8 mouse cellular contexts compared by ENCODE assay signal in the genomic region with DNA sequence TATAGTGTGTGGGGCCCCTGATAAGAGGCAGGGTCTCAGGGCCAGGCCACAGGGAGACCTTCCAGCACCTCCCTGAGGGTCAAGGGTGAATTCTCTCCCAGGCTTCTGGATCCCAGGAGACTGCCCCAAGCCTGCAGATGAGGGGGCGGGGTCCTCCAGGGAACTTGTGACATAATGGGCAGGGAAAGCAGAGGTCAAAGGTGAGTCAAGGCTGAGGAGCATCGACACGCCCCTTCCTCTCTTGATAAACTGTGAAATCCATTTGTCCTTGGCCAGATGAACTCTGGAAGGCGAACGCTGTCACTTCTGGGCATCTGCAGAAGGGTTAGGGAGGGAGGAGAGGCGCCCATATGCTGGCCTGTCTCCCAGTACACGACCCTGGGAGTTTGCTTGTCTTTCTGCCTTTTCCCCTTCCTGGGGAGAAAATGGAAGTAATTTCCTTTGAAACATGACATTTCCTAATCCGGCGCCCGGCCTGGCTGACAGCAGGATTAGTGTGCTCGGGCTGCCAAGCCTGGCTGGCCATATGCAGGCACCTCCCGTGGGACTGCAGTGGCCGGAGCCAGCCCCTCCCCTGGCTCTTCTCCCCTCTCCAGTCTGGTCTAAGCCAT.
DNase-seq lines count a peak whose midpoint lies in the region; ATAC-seq and TF ChIP-seq lines count a peak whose summit lies in the region.

No protein-coding gene starts in this region.

- DNase-seq in embryo, embryonic 10 days (ENCODE audit: low spot score): peak; percentile 95
- DNase-seq in hindbrain, embryonic 11.5 days (ENCODE audit: low spot score): peak; percentile 75
- DNase-seq in liver, embryonic 11.5 days (ENCODE audit: low spot score): peak; percentile 35
- DNase-seq in neural tube, embryonic 10.5 days (ENCODE audit: extremely low spot score, low spot score): peak; percentile 82
- DNase-seq in layer of hippocampus, adult 2 months (ENCODE audit: low spot score in 2 of 2): no peak
- no peak for DNase-seq in layer of hippocampus, postnatal 36 days

- peak overlapping the region; percentile 42; the same call in 1 of the 2 replicates for H3K27ac ChIP-seq in forebrain, embryonic 12.5 days
- H3K27ac ChIP-seq in forebrain, embryonic 13.5 days: no peak overlapping the region
- H3K27ac ChIP-seq in hindbrain, embryonic 11.5 days (ENCODE audit: low read depth, low read length): peak overlapping the region; percentile 64
- H3K27ac ChIP-seq in liver, embryonic 11.5 days (ENCODE audit: low read depth, low read length): no peak overlapping the region
- H3K27ac ChIP-seq in layer of hippocampus, adult 2 months: no peak overlapping the region

- H3K4me3 ChIP-seq in forebrain, embryonic 12.5 days (replicated peaks): no peak overlapping the region
- H3K4me3 ChIP-seq in forebrain, embryonic 13.5 days: no peak overlapping the region
- H3K4me3 ChIP-seq in hindbrain, embryonic 11.5 days (ENCODE audit: low read depth, low read length): no peak overlapping the region
- no peak overlapping the region for H3K4me3 ChIP-seq in liver, embryonic 11.5 days (ENCODE audit: low read depth, low read length)
- no peak overlapping the region for H3K4me3 ChIP-seq in layer of hippocampus, adult 2 months

- WGBS in forebrain, embryonic 12.5 days: 14% methylated on average over 13 of the region's 13 CpGs
- WGBS in forebrain, embryonic 13.5 days: 14% methylated on average over 12 of the region's 13 CpGs
- 5% methylated on average over 13 of the region's 13 CpGs for WGBS in hindbrain, embryonic 11.5 days
- 17% methylated on average over 13 of the region's 13 CpGs for WGBS in liver, embryonic 11.5 days

- no peaks in the 10 kb centered on the region for H3K9me3 ChIP-seq in forebrain, embryonic 12.5 days
- H3K9me3 ChIP-seq in forebrain, embryonic 13.5 days (replicated peaks): no peaks in the 10 kb centered on the region
- H3K9me3 ChIP-seq in hindbrain, embryonic 11.5 days (ENCODE audit: control insufficient read depth, low read length): no peaks in the 10 kb centered on the region
- H3K9me3 ChIP-seq in liver, embryonic 11.5 days (ENCODE audit: control insufficient read depth, low read length): no peaks in the 10 kb centered on the region

- H3K4me1 ChIP-seq in forebrain, embryonic 12.5 days: peaks cover 41% of the 10 kb centered on the region
- H3K4me1 ChIP-seq in forebrain, embryonic 13.5 days: peaks cover 32% of the 10 kb centered on the region
- peaks cover 22% of the 10 kb centered on the region for H3K4me1 ChIP-seq in hindbrain, embryonic 11.5 days (replicated peaks; ENCODE audit: control insufficient read depth, insufficient read depth, low read length)
- H3K4me1 ChIP-seq in liver, embryonic 11.5 days (replicated peaks; ENCODE audit: control insufficient read depth, insufficient read depth, low read length): no peaks in the 10 kb centered on the region

- ATAC-seq in forebrain, embryonic 12.5 days (ENCODE audit: low FRiP score): no peak
- no peak for ATAC-seq in forebrain, embryonic 13.5 days
- ATAC-seq in hindbrain, embryonic 11.5 days (ENCODE audit: low FRiP score): peak; percentile 67
- 0 out of 2 replicates have a peak, but pooled peaks have one; percentile 41 for ATAC-seq in liver, embryonic 11.5 days (replicated peaks; ENCODE audit: low FRiP score)

- TF ChIP-seq CTCF in layer of hippocampus, adult 2 months (conservative IDR thresholded peaks at IDR 0.05): no peak

- no peak overlapping the region for H3K9ac ChIP-seq in forebrain, embryonic 12.5 days
- H3K9ac ChIP-seq in forebrain, embryonic 13.5 days: no peak overlapping the region
- H3K9ac ChIP-seq in hindbrain, embryonic 11.5 days (ENCODE audit: low read depth, low read length): no peak overlapping the region
- H3K9ac ChIP-seq in liver, embryonic 11.5 days (ENCODE audit: low read depth, low read length): no peak overlapping the region

- peaks cover 31% of the 10 kb centered on the region for H3K27me3 ChIP-seq in forebrain, embryonic 12.5 days
- H3K27me3 ChIP-seq in forebrain, embryonic 13.5 days: peaks cover 16% of the 10 kb centered on the region
- H3K27me3 ChIP-seq in hindbrain, embryonic 11.5 days (ENCODE audit: control insufficient read depth, insufficient read depth, low read length): peaks cover 5% of the 10 kb centered on the region; the same call in 1 of the 2 replicates
- H3K27me3 ChIP-seq in liver, embryonic 11.5 days (replicated peaks; ENCODE audit: control insufficient read depth, insufficient read depth, low read length): no peaks in the 10 kb centered on the region

- H3K36me3 ChIP-seq in forebrain, embryonic 12.5 days (replicated peaks): no peaks in the 10 kb centered on the region
- no peaks in the 10 kb centered on the region for H3K36me3 ChIP-seq in forebrain, embryonic 13.5 days (ENCODE audit: poor library complexity, severe bottlenecking)
- H3K36me3 ChIP-seq in hindbrain, embryonic 11.5 days (ENCODE audit: control insufficient read depth, insufficient read depth, low read length): no peaks in the 10 kb centered on the region
- H3K36me3 ChIP-seq in liver, embryonic 11.5 days (ENCODE audit: control insufficient read depth, insufficient read depth, low read length): no peaks in the 10 kb centered on the region

- no peak overlapping the region for H3K4me2 ChIP-seq in forebrain, embryonic 12.5 days
- no peak overlapping the region for H3K4me2 ChIP-seq in forebrain, embryonic 13.5 days
- H3K4me2 ChIP-seq in hindbrain, embryonic 11.5 days (replicated peaks; ENCODE audit: low read depth, low read length): no peak overlapping the region
- H3K4me2 ChIP-seq in liver, embryonic 11.5 days: peak overlapping the region; percentile 12; the same call in 1 of the 2 replicates

Comparison
In these comparisons a context has a peak if more than half of its experiments do, and no peak if none do; other contexts are left out.
1. H3K27ac ChIP-seq: peak in forebrain, embryonic 12.5 days (single experiment) and hindbrain, embryonic 11.5 days (single experiment); none in forebrain, embryonic 13.5 days (single experiment), liver, embryonic 11.5 days (single experiment) and layer of hippocampus, adult 2 months (single experiment).
2. ATAC-seq: peak in hindbrain, embryonic 11.5 days (single experiment) and liver, embryonic 11.5 days (single experiment); none in forebrain, embryonic 12.5 days (single experiment) and forebrain, embryonic 13.5 days (single experiment).
3. DNase-seq: peak in embryo, embryonic 10 days (single experiment), hindbrain, embryonic 11.5 days (single experiment), liver, embryonic 11.5 days (single experiment) and neural tube, embryonic 10.5 days (single experiment); none in layer of hippocampus, adult 2 months (0 of 2) and layer of hippocampus, postnatal 36 days (0 of 2).